Mouse (Mus musculus) heart, embryonic 15.5 days (tissue): ENCODE measurements around the gene Acbd7. TPM values are rescaled to one million over a fixed set of nuclear protein-coding genes. Genes with fewer than 3 reads are reported as not detected.

Experiments
- ATAC-seq: fragments of 200-750 bp; cut with Nextera tagmentation; replicated peaks from 2 replicates; pipeline ENCODE4 v1.8.0; 2017; ENCODE audit warnings: low read depth, moderate TSS enrichment; ENCODE audit not compliant: insufficient number of reproducible peaks, insufficient read depth, low FRiP score
- H3K27ac ChIP-seq: fragments of 300-500 bp; sonication (generic); 2 replicates; pipeline ENCODE4 v1.5.1; 2015; ENCODE audit warnings: mild to moderate bottlenecking, inconsistent platforms
- H3K27me3 ChIP-seq: fragments of 300-500 bp; sonication (generic); 2 replicates; pipeline ENCODE4 v1.6.1; 2015; ENCODE audit warnings: inconsistent platforms
- H3K36me3 ChIP-seq: fragments of 300-500 bp; sonication (generic); 2 replicates; pipeline ENCODE4 v1.6.1; 2015; ENCODE audit warnings: mild to moderate bottlenecking, inconsistent platforms
- H3K4me1 ChIP-seq: fragments of 300-500 bp; sonication (generic); replicated peaks from 2 replicates; pipeline ENCODE4 v1.6.1; 2015; ENCODE audit warnings: inconsistent platforms
- H3K4me2 ChIP-seq: fragments of 300-500 bp; sonication (generic); 2 replicates; pipeline ENCODE4 v1.6.1; 2015; ENCODE audit warnings: inconsistent platforms, mild to moderate bottlenecking, moderate library complexity
- H3K4me3 ChIP-seq: fragments of 300-500 bp; sonication (generic); 2 replicates; pipeline ENCODE4 v1.5.1; 2015; ENCODE audit warnings: mild to moderate bottlenecking, inconsistent platforms
- H3K9ac ChIP-seq: fragments of 300-500 bp; sonication (generic); 2 replicates; pipeline ENCODE4 v1.6.1; 2015; ENCODE audit warnings: mild to moderate bottlenecking, inconsistent platforms
- H3K9me3 ChIP-seq: fragments of 300-500 bp; sonication (generic); replicated peaks from 2 replicates; pipeline ENCODE4 v1.6.1; 2016; ENCODE audit warnings: inconsistent platforms
- WGBS: fragments of 180-500 bp; shearing (Covaris S2); methylation state at CpG from one replicate; pipeline ENCODE4 v1.1.7; 2015; ENCODE audit warnings: mixed read lengths; 5-methylcytosine and 5-hydroxymethylcytosine counted together
- polyA plus RNA-seq: library from polyadenylated mRNA; unstranded; fragments of >200 nt; fragmentation: Nextera tagmentation; extraction: Ambion mirVana; gene quantifications from 2 replicates; pipeline ENCODE4 v1.2.1, GENCODE M21; 2015

Acbd7 gene
- polyA plus RNA-seq, 1 experiment from 2014 or later, result 0.34 TPM

- Histone ChIP-seq H3K4me2 (peak overlapping the region; percentile 82), H3K36me3 (peaks cover 21% of the 10 kb centered on the region), H3K4me1 (peaks cover 17% of the 10 kb centered on the region), H3K27me3 (peaks cover 4% of the 10 kb centered on the region; the same call in 1 of the 2 replicates), H3K27ac (peak overlapping the region; percentile 77), H3K9ac (peak overlapping the region; percentile 83), H3K4me3 (peak overlapping the region; percentile 83), H3K9me3 (no peaks in the 10 kb centered on the region)
- WGBS, result under 1% methylated on average over 21 of the region's 21 CpGs
- ATAC-seq, result no peak
Measured at GRCm38 (mm10) chr2:3332056-3332455, 3.9 kb upstream of the Acbd7 start.

GRCm38 (mm10) chr2:3332484-3333242 lies 3.3 kb upstream of the Acbd7 start, which contains the start of gene Rpp38:
TSS of gene Rpp38 (minus strand) at chr2:3332643.
- Histone ChIP-seq H3K9me3 (no peaks in the 10 kb centered on the region), H3K36me3 (peaks cover 17% of the 10 kb centered on the region), H3K4me3 (peak within 1 kb of the TSS; percentile 83), H3K9ac (peak within 1 kb of the TSS; percentile 83), H3K27me3 (peaks cover 4% of the 10 kb centered on the region; the same call in 1 of the 2 replicates), H3K4me1 (peaks cover 17% of the 10 kb centered on the region), H3K27ac (peak within 1 kb of the TSS; percentile 77), H3K4me2 (peak within 1 kb of the TSS; percentile 82)
- WGBS, result under 1% methylated on average over 45 of the region's 45 CpGs
- peak; percentile 99 for ATAC-seq

DNA sequence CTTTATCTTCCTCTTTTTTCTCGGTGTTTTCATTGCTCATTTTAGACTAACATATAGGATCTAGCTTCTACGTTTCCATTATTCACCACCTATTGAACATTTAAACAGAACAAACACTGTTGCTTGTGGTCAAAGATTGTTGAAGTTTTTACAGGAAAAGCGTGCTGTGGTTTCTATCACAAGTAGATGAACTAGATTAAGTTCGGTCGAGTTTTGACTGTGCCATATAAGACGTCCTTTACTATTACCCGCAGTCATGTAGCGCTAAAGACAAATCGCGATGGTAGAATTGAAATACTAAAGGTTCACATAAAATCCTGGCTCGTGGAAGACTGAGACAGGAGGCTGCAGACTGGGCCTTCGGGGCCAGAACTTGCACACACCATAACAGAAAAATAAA lies 2.2 kb upstream of the Acbd7 start:
- WGBS, result 84% methylated on average over 12 of the region's 12 CpGs
- H3K4me1 ChIP-seq, result peaks cover 17% of the 10 kb centered on the region
- H3K36me3 ChIP-seq, result peaks cover 10% of the 10 kb centered on the region
- H3K9me3 ChIP-seq, result no peaks in the 10 kb centered on the region
- H3K4me3 ChIP-seq, result no peak overlapping the region
- no peak overlapping the region for H3K4me2 ChIP-seq
- no peak for ATAC-seq
- no peak overlapping the region for H3K27ac ChIP-seq
- H3K27me3 ChIP-seq, result peaks cover 4% of the 10 kb centered on the region; the same call in 1 of the 2 replicates
- H3K9ac ChIP-seq, result no peak overlapping the region

GRCm38 (mm10) chr2:3348422-3348821 lies 12.5 kb downstream of the Acbd7 start:
- 69% methylated on average over 4 of the region's 4 CpGs for WGBS
- H3K4me2 ChIP-seq, result no peak overlapping the region
- no peaks in the 10 kb centered on the region for H3K36me3 ChIP-seq
- no peak overlapping the region for H3K27ac ChIP-seq
- no peak overlapping the region for H3K4me3 ChIP-seq
- H3K9ac ChIP-seq, result no peak overlapping the region
- ATAC-seq, result no peak
- no peaks in the 10 kb centered on the region for H3K4me1 ChIP-seq
- H3K27me3 ChIP-seq, result peaks cover 6% of the 10 kb centered on the region; the same call in 1 of the 2 replicates
- H3K9me3 ChIP-seq, result no peaks in the 10 kb centered on the region

DNA sequence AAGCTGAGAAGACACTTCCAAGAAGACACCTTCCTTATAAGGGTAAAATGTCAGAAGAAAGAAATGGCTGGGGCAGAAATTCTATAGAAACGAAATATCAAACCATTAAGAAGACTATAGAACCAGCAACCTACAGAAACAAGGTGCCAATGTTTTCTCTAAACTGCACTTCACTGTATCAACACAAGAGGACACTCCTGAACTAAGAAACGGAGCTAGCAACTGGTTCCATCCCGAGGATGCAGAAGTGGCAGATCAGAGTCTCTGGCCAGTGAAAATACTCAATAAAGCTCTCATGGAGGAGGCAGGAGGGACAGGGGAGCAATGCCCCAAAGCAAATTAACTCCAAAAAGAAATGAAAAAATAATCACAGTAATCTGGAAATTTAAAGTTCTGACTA lies 13.0 kb downstream of the Acbd7 start:
- no peaks in the 10 kb centered on the region for H3K36me3 ChIP-seq
- H3K4me3 ChIP-seq, result no peak overlapping the region
- WGBS, result 16% methylated on average over 3 of the region's 3 CpGs
- H3K4me1 ChIP-seq, result no peaks in the 10 kb centered on the region
- H3K4me2 ChIP-seq, result no peak overlapping the region
- ATAC-seq, result no peak
- H3K9ac ChIP-seq, result no peak overlapping the region
- H3K27ac ChIP-seq, result no peak overlapping the region
- peaks cover 6% of the 10 kb centered on the region; the same call in 1 of the 2 replicates for H3K27me3 ChIP-seq
- no peaks in the 10 kb centered on the region for H3K9me3 ChIP-seq

DNA sequence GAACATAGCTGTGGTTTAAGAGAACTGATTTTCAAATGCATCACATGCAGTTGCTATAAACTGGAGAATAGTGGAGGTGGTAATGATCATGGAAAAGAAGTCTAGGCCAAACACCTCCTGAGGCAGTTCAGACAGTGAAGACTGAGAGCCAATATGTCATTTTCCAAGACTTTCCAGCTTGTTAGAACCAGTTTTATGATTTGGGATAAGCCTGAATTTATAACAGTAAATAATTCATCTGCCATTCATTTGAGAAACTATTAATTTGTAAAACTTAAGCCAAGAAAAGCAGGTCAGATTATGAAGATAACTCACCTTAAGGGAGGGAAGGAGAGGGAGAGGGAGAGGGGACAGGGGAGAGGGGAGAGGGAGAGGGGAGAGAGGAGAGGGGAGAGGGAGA lies 17.2 kb downstream of the Acbd7 start:
- H3K4me1 ChIP-seq, result no peaks in the 10 kb centered on the region
- no peak overlapping the region for H3K4me2 ChIP-seq
- H3K4me3 ChIP-seq, result no peak overlapping the region
- no peaks in the 10 kb centered on the region for H3K27me3 ChIP-seq
- H3K36me3 ChIP-seq, result no peaks in the 10 kb centered on the region
- H3K9me3 ChIP-seq, result no peaks in the 10 kb centered on the region
- H3K27ac ChIP-seq, result no peak overlapping the region
- H3K9ac ChIP-seq, result no peak overlapping the region
- no peak for ATAC-seq

DNA sequence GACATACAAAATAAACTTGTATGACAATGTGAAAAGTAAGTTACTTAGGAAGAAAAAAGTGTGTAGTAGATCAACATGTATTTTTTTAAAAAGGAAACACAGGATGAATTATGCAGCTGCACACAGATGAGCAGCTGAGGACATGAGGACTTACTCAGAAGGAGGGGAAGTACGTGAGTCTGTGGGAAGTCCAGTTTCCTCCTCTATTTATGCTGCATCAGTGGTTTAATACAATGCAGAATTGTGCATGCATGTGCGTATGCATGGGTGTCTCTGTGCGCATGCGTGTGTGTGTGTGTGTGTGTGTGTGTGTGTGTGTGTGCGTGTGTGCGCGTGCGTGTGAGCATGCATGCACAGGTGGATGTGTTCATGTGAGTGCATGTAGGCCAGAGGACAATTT lies 19.8 kb downstream of the Acbd7 start:
- WGBS, result 88% methylated on average over 8 of the region's 8 CpGs
- no peaks in the 10 kb centered on the region for H3K27me3 ChIP-seq
- H3K36me3 ChIP-seq, result no peaks in the 10 kb centered on the region
- H3K4me3 ChIP-seq, result no peak overlapping the region
- no peak overlapping the region for H3K27ac ChIP-seq
- H3K4me1 ChIP-seq, result no peaks in the 10 kb centered on the region
- H3K9me3 ChIP-seq, result no peaks in the 10 kb centered on the region
- no peak overlapping the region for H3K9ac ChIP-seq
- no peak overlapping the region for H3K4me2 ChIP-seq
- ATAC-seq, result no peak

DNA sequence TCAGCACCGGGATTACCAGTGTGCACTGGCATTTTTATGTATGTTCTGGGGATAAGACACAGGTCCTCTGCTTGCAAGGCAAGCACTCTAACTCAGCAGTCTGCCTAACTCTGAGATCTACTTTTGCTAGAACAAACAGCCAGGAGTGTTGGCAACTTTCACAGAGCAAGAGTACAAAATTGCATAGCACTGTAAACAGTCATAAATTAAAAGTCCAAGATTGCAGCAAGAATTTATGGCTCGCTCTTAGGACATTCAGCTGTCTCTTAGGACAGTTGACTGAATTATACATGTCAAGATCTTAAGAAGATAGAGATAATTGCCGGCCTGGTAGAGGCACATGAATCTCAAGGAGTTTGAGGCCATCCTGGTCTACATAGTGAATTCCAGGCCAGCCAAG lies 20.3 kb downstream of the Acbd7 start:
- H3K27me3 ChIP-seq, result no peaks in the 10 kb centered on the region
- whole genome bisulfite sequencing, result 73% methylated on average over 3 of the region's 3 CpGs
- no peaks in the 10 kb centered on the region for H3K9me3 ChIP-seq
- H3K27ac ChIP-seq, result no peak overlapping the region
- H3K4me3 ChIP-seq, result no peak overlapping the region
- no peaks in the 10 kb centered on the region for H3K4me1 ChIP-seq
- no peak for ATAC-seq
- no peak overlapping the region for H3K9ac ChIP-seq
- no peak overlapping the region for H3K4me2 ChIP-seq
- H3K36me3 ChIP-seq, result no peaks in the 10 kb centered on the region

DNA sequence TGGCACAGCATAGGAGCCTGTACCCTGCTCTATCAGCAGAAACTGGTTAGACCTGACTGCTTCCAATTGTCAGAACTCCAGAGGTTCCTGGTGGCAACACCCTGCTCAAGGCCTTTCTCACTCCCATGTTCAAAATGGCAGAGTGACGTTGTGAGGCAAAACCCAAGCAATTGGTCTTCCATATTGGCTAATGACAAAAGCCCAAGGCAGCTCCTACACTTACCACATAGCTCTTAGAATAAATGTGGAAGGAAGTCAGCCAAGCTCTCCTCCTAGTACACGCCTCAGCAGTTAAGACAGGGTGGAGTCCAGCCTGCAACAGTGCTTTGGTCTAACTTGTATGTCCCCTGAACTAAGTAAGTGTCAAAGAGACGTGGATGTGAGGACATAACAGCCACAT lies 21.9 kb downstream of the Acbd7 start:
- H3K4me2 ChIP-seq, result no peak overlapping the region
- no peaks in the 10 kb centered on the region for H3K36me3 ChIP-seq
- no peaks in the 10 kb centered on the region for H3K4me1 ChIP-seq
- no peaks in the 10 kb centered on the region for H3K9me3 ChIP-seq
- no peak overlapping the region for H3K27ac ChIP-seq
- H3K27me3 ChIP-seq, result no peaks in the 10 kb centered on the region
- no peak overlapping the region for H3K9ac ChIP-seq
- H3K4me3 ChIP-seq, result no peak overlapping the region
- WGBS, result 64% methylated on average over 3 of the region's 3 CpGs
- ATAC-seq, result no peak

DNA sequence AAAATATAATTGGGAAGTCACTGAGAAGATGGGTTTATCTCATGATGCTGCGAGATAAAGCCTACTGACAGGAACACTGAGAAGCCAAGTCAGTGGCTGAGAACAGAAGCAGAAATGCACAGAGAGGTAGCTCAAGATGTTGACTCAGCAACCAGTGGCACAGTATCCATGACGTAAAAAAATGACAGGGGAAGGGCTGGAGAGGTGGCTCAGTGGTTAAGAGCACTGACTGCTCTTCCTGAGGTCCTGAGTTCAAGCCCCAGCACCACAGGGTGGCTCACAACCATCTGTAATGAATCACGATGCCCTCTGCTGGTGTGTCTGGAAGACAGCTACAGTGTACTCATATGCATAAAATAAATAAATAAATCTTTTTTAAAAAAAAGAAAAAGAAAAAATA lies 25.1 kb downstream of the Acbd7 start:
- Histone ChIP-seq H3K27ac (no peak overlapping the region), H3K4me1 (no peaks in the 10 kb centered on the region), H3K9me3 (no peaks in the 10 kb centered on the region), H3K9ac (no peak overlapping the region), H3K36me3 (no peaks in the 10 kb centered on the region), H3K4me2 (no peak overlapping the region), H3K4me3 (no peak overlapping the region), H3K27me3 (no peaks in the 10 kb centered on the region)
- 70% methylated on average over 3 of the region's 3 CpGs for WGBS
- no peak for ATAC-seq

DNA sequence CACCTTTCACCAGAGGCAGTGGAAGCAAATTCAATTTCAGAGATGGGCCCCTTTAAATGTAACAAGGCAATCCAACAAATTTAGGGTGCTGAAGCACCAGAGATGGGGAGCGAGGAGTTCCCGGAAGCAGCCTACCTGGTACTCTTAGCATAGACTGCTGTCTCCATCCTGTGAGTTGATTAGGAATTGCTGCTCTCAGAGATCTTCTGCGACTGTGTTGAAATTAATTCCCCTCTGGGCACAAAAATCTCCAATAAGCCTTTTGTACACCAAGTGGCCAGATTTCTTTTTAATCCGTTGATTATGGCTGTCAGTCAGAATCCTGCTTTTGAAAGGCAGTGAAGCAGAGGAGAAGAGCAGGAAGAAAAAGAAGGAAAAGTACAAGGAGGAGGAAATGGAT lies 29.2 kb downstream of the Acbd7 start:
- no peak for ATAC-seq
- H3K27ac ChIP-seq, result no peak overlapping the region
- WGBS, result 66% methylated on average over 4 of the region's 4 CpGs

More for the DNA sequence above, 29.2 kb downstream of the Acbd7 start:
- Histone ChIP-seq H3K4me3 (no peak overlapping the region), H3K9me3 (no peaks in the 10 kb centered on the region), H3K9ac (no peak overlapping the region), H3K27me3 (no peaks in the 10 kb centered on the region), H3K4me2 (no peak overlapping the region), H3K4me1 (no peaks in the 10 kb centered on the region), H3K36me3 (no peaks in the 10 kb centered on the region)
